Mouse (Mus musculus): ENCODE results near the gene Endov.

DNA sequence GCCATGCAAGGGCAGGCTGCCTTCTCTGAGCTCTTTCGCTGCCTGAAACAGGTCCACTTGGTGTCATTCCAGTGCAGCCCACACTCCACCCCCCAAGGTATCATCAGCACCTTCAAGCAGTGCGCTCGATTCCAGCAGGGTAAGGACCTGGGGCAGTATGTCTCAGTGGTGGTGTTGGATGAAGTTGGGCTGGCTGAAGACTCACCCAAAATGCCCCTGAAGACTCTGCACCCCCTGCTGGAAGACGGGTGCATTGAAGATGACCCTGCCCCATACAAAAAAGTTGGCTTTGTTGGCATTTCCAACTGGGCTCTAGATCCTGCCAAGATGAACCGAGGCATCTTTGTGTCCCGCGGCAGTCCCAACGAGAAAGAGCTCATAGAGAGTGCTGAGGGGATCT, 48.9 kb upstream of the Endov start:
- TF ChIP-seq CTCF (IDR thresholded peaks at IDR 0.05; ENCODE audit: low read depth, low read length) = no peak
- TF ChIP-seq POLR2A (IDR thresholded peaks at IDR 0.05; ENCODE audit: borderline replicate concordance, low read depth, low read length) = no peak
